Mouse (Mus musculus): ENCODE results near the gene Pm20d1. TPM values are rescaled to one million over a fixed set of nuclear protein-coding genes. Genes with fewer than 3 reads are reported as not detected.

Pm20d1 gene
- polyA plus RNA-seq, 1 experiment from 2014 or later, result 0.70 TPM

GRCm38 (mm10) chr1:131865596-131865995, 68.4 kb downstream of the Pm20d1 start:
- Histone ChIP-seq H3K27ac (ENCODE audit: low read length) (no peak overlapping the region), H3K9me3 (ENCODE audit: control insufficient read depth, low read length) (no peaks in the 10 kb centered on the region), H3K4me3 (ENCODE audit: low read length) (no peak overlapping the region), H3K27me3 (ENCODE audit: control insufficient read depth, insufficient read depth, low read depth, low read length) (no peaks in the 10 kb centered on the region), H3K4me1 (replicated peaks; ENCODE audit: control insufficient read depth, insufficient read depth, low read length) (peaks cover 3% of the 10 kb centered on the region), H3K4me2 (ENCODE audit: low read depth, low read length) (no peak overlapping the region), H3K36me3 (ENCODE audit: control insufficient read depth, insufficient read depth, low read length) (no peaks in the 10 kb centered on the region; the same call in 1 of the 2 replicates), H3K9ac (ENCODE audit: low read length) (no peak overlapping the region)
- ATAC-seq (ENCODE audit: low read depth), result no peak
- 79% methylated on average over 5 of the region's 5 CpGs for WGBS

- Histone ChIP-seq H3K9me3 (ENCODE audit: control insufficient read depth, low read length) (no peaks in the 10 kb centered on the region), H3K4me1 (replicated peaks; ENCODE audit: control insufficient read depth, insufficient read depth, low read length) (peaks cover 3% of the 10 kb centered on the region), H3K27ac (ENCODE audit: low read length) (no peak overlapping the region), H3K4me3 (ENCODE audit: low read length) (peak overlapping the region; percentile 73; the same call in 1 of the 2 replicates), H3K36me3 (ENCODE audit: control insufficient read depth, insufficient read depth, low read length) (no peaks in the 10 kb centered on the region; the same call in 1 of the 2 replicates), H3K9ac (ENCODE audit: low read length) (no peak overlapping the region), H3K27me3 (ENCODE audit: control insufficient read depth, insufficient read depth, low read depth, low read length) (no peaks in the 10 kb centered on the region), H3K4me2 (ENCODE audit: low read depth, low read length) (0 out of 2 replicates have a peak overlapping the region, but pooled peaks have one; percentile 24)
- 69% methylated on average over 6 of the region's 6 CpGs for WGBS
- no peak for ATAC-seq (ENCODE audit: low read depth)
Measured at GRCm38 (mm10) chr1:131866304-131866999, 69.3 kb downstream of the Pm20d1 start.

- Histone ChIP-seq H3K27ac (ENCODE audit: low read length) (peak within 1 kb of the TSS; percentile 16; the same call in 1 of the 2 replicates), H3K36me3 (ENCODE audit: control insufficient read depth, insufficient read depth, low read length) (no peaks in the 10 kb centered on the region; the same call in 1 of the 2 replicates), H3K27me3 (ENCODE audit: control insufficient read depth, insufficient read depth, low read depth, low read length) (no peaks in the 10 kb centered on the region), H3K9ac (ENCODE audit: low read length) (peak within 1 kb of the TSS; percentile 76), H3K4me3 (ENCODE audit: low read length) (peak within 1 kb of the TSS; percentile 73), H3K9me3 (ENCODE audit: control insufficient read depth, low read length) (no peaks in the 10 kb centered on the region), H3K4me1 (replicated peaks; ENCODE audit: control insufficient read depth, insufficient read depth, low read length) (peaks cover 3% of the 10 kb centered on the region), H3K4me2 (ENCODE audit: low read depth, low read length) (peak within 1 kb of the TSS; percentile 66)
- ATAC-seq (ENCODE audit: low read depth), result peak; percentile 98
- 1% methylated on average over 46 of the region's 46 CpGs for WGBS
Measured at GRCm38 (mm10) chr1:131867093-131867945, 70.1 kb downstream of the Pm20d1 start, which contains the start of gene Rab29. TSS of gene Rab29 (plus strand) at chr1:131867224.

GRCm38 (mm10) chr1:131867946-131868290, 70.7 kb downstream of the Pm20d1 start:
- WGBS, result 11% methylated on average over 10 of the region's 10 CpGs
- Histone ChIP-seq H3K4me2 (ENCODE audit: low read depth, low read length) (peak overlapping the region; percentile 66), H3K9ac (ENCODE audit: low read length) (peak overlapping the region; percentile 76), H3K27me3 (ENCODE audit: control insufficient read depth, insufficient read depth, low read depth, low read length) (no peaks in the 10 kb centered on the region), H3K36me3 (ENCODE audit: control insufficient read depth, insufficient read depth, low read length) (no peaks in the 10 kb centered on the region; the same call in 1 of the 2 replicates), H3K9me3 (ENCODE audit: control insufficient read depth, low read length) (no peaks in the 10 kb centered on the region), H3K4me1 (replicated peaks; ENCODE audit: control insufficient read depth, insufficient read depth, low read length) (peaks cover 3% of the 10 kb centered on the region), H3K27ac (ENCODE audit: low read length) (no peak overlapping the region), H3K4me3 (ENCODE audit: low read length) (peak overlapping the region; percentile 73)
- peak; percentile 37 for ATAC-seq (ENCODE audit: low read depth)

GRCm38 (mm10) chr1:131869561-131869960, 72.4 kb downstream of the Pm20d1 start:
- 84% methylated on average over 2 of the region's 2 CpGs for WGBS
- no peak for ATAC-seq (ENCODE audit: low read depth)
- H3K27ac ChIP-seq (ENCODE audit: low read length), result no peak overlapping the region

More at GRCm38 (mm10) chr1:131869561-131869960, 72.4 kb downstream of the Pm20d1 start:
- Histone ChIP-seq H3K36me3 (ENCODE audit: control insufficient read depth, insufficient read depth, low read length) (no peaks in the 10 kb centered on the region; the same call in 1 of the 2 replicates), H3K27me3 (ENCODE audit: control insufficient read depth, insufficient read depth, low read depth, low read length) (no peaks in the 10 kb centered on the region), H3K4me3 (ENCODE audit: low read length) (no peak overlapping the region), H3K9ac (ENCODE audit: low read length) (no peak overlapping the region), H3K9me3 (ENCODE audit: control insufficient read depth, low read length) (no peaks in the 10 kb centered on the region), H3K4me1 (replicated peaks; ENCODE audit: control insufficient read depth, insufficient read depth, low read length) (peaks cover 3% of the 10 kb centered on the region), H3K4me2 (ENCODE audit: low read depth, low read length) (no peak overlapping the region)

Other genes starting within 250 kb of the Pm20d1 start
- not detected in 2 replicates for gene Avpr1b, start 198.1 kb upstream of the Pm20d1 start, polyA plus RNA-seq (2015; fragmentation: Nextera tagmentation; extraction: Ambion mirVana)
- gene Ctse, start 159.1 kb upstream of the Pm20d1 start, polyA plus RNA-seq (2015; fragmentation: Nextera tagmentation; extraction: Ambion mirVana), result 0.95 and 1.3 TPM in 2 replicates
- 2.3 and 2.6 TPM in 2 replicates for gene Rab7b, start 108.7 kb upstream of the Pm20d1 start, polyA plus RNA-seq (2015; fragmentation: Nextera tagmentation; extraction: Ambion mirVana)
- 8.9 and 10.1 TPM in 2 replicates for gene Slc26a9, start 53.4 kb upstream of the Pm20d1 start, polyA plus RNA-seq (2015; fragmentation: Nextera tagmentation; extraction: Ambion mirVana)
- 12.6 and 13.7 TPM in 2 replicates for gene Slc41a1, start 30.1 kb downstream of the Pm20d1 start, polyA plus RNA-seq (2015; fragmentation: Nextera tagmentation; extraction: Ambion mirVana)
- gene Rab29, start 69.8 kb downstream of the Pm20d1 start, polyA plus RNA-seq (2015; fragmentation: Nextera tagmentation; extraction: Ambion mirVana), result 24.0 and 25.8 TPM in 2 replicates
- 70.5 and 82.9 TPM in 2 replicates for gene Nucks1, start 113.2 kb downstream of the Pm20d1 start, polyA plus RNA-seq (2015; fragmentation: Nextera tagmentation; extraction: Ambion mirVana)
- gene Slc45a3, start 165.6 kb downstream of the Pm20d1 start, polyA plus RNA-seq (2015; fragmentation: Nextera tagmentation; extraction: Ambion mirVana), result 4.2 TPM in 2 replicates
- 22.5 and 26.3 TPM in 2 replicates for gene Elk4, start 210.2 kb downstream of the Pm20d1 start, polyA plus RNA-seq (2015; fragmentation: Nextera tagmentation; extraction: Ambion mirVana)

Data from lung, embryonic 16.5 days (tissue).